Mouse (Mus musculus): ENCODE measurements at regions not wholly inside any gene's neighbourhood (a gene's known extent, or its start where the extent isn't known, plus 50 kb on each side); places are given as distances from the start of the nearest gene placed in this dataset.

DNA sequence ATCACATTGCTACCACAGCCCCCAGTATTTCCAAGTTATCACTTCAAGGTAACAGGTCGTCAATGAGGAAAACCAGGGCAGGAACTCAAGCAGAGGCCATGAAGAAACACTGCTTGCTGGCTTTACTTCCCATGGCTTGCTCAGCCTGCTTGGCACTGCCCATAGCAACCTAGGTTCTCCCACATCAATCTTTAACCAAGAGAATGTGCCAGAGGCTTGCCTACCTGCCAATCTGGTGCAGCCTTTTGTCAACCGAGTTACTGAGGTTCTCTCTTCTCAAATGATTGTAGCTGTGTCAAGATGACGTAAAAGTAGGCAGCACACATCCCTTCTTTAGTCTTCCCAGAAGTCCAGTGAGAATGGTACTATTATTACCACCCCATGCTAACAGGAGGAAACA is 95.9 kb upstream of the Sall1 start:
- Histone ChIP-seq H3K4me1 (ENCODE audit: control insufficient read depth, insufficient read depth, insufficient read length) (no peaks in the 10 kb centered on the region), H3K4me3 (ENCODE audit: extremely low read depth, insufficient read depth, insufficient read length) (no peak overlapping the region), H3K27ac (ENCODE audit: insufficient read depth, low read length) (no peak overlapping the region), H3K27me3 (ENCODE audit: control insufficient read depth, insufficient read depth, low read length) (no peaks in the 10 kb centered on the region), H3K36me3 (ENCODE audit: control insufficient read depth, insufficient read depth, low read length) (no peaks in the 10 kb centered on the region)
- no peak for DNase-seq (ENCODE audit: low read depth in 1 of 2, low spot score in 2 of 2)
- TF ChIP-seq POLR2A (IDR thresholded peaks at IDR 0.05; ENCODE audit: low read depth, low read length) (no peak), CTCF (IDR thresholded peaks at IDR 0.05; ENCODE audit: extremely low read depth, insufficient read depth, insufficient read length, insufficient replicate concordance) (no peak)
- 57% methylated on average over 3 of the region's 3 CpGs for WGBS

DNA sequence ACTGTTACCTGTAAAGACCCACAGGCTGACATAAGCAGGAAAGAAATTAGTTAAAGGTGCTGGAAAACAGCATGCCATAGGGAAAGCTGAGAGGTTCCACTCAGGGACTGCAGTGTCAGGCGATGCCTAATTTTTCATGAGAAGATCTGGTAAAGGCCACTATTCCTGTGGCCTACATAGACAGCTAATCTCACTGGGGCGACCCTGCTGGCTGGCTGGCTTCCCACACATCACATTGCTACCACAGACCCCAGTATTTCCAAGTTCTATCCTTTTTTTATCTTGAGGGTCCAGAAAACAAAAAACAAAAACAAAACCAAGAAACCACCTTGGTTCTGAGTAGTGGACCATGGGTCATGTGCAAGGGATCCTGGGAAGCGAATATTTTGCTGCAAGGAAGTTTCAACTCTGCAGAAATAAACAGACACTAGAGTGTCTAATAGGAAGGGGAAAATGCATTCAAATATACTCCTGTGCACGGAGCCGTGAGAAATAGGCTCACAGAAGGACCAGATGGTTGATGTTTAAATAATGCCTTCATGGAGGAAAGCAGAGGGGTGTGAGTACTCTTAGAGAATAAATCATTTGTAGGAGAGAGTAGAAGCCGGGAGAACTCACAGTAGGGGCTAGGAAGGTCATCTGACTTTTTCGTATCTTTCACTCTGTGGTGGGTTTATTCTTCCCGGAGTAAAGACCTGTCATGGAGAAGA is 94.6 kb upstream of the Sall1 start:
- Histone ChIP-seq H3K36me3 (ENCODE audit: control insufficient read depth, insufficient read depth, low read length) (no peaks in the 10 kb centered on the region), H3K27me3 (ENCODE audit: control insufficient read depth, insufficient read depth, low read length) (no peaks in the 10 kb centered on the region), H3K4me1 (ENCODE audit: control insufficient read depth, insufficient read depth, insufficient read length) (no peaks in the 10 kb centered on the region), H3K4me3 (ENCODE audit: extremely low read depth, insufficient read depth, insufficient read length) (no peak overlapping the region), H3K27ac (ENCODE audit: insufficient read depth, low read length) (no peak overlapping the region)
- DNase-seq (ENCODE audit: low read depth in 1 of 2, low spot score in 2 of 2) = no peak
- WGBS = 84% methylated on average over 8 of the region's 8 CpGs
- TF ChIP-seq POLR2A (IDR thresholded peaks at IDR 0.05; ENCODE audit: low read depth, low read length) (no peak), CTCF (IDR thresholded peaks at IDR 0.05; ENCODE audit: extremely low read depth, insufficient read depth, insufficient read length, insufficient replicate concordance) (no peak)

- H3K27ac ChIP-seq (ENCODE audit: insufficient read depth, low read length) = no peak overlapping the region
- H3K4me3 ChIP-seq (ENCODE audit: extremely low read depth, insufficient read depth, insufficient read length) = no peak overlapping the region
- no peaks in the 10 kb centered on the region for H3K36me3 ChIP-seq (ENCODE audit: control insufficient read depth, insufficient read depth, low read length)
- no peaks in the 10 kb centered on the region for H3K27me3 ChIP-seq (ENCODE audit: control insufficient read depth, insufficient read depth, low read length)
- H3K4me1 ChIP-seq (ENCODE audit: control insufficient read depth, insufficient read depth, insufficient read length) = no peaks in the 10 kb centered on the region
- WGBS = 76% methylated on average over 19 of the region's 19 CpGs
- no peak for TF ChIP-seq CTCF (IDR thresholded peaks at IDR 0.05; ENCODE audit: extremely low read depth, insufficient read depth, insufficient read length, insufficient replicate concordance)
- no peak for TF ChIP-seq POLR2A (IDR thresholded peaks at IDR 0.05; ENCODE audit: low read depth, low read length)
- no peak for DNase-seq (ENCODE audit: low read depth in 1 of 2, low spot score in 2 of 2)
Observed at GRCm38 (mm10) chr8:89134581-89135484, 90.9 kb upstream of the Sall1 start.

- no peaks in the 10 kb centered on the region for H3K36me3 ChIP-seq (ENCODE audit: control insufficient read depth, insufficient read depth, low read length)
- WGBS = 47% methylated on average over 5 of the region's 5 CpGs
- DNase-seq (ENCODE audit: low read depth in 1 of 2, low spot score in 2 of 2) = no peak
Observed at GRCm38 (mm10) chr8:89134058-89134457, 90.1 kb upstream of the Sall1 start.

GRCm38 (mm10) chr8:89121051-89121450 is 77.1 kb upstream of the Sall1 start:
- Histone ChIP-seq H3K4me3 (ENCODE audit: extremely low read depth, insufficient read depth, insufficient read length) (no peak overlapping the region), H3K4me1 (ENCODE audit: control insufficient read depth, insufficient read depth, insufficient read length) (no peaks in the 10 kb centered on the region), H3K27ac (ENCODE audit: insufficient read depth, low read length) (no peak overlapping the region), H3K36me3 (ENCODE audit: control insufficient read depth, insufficient read depth, low read length) (no peaks in the 10 kb centered on the region), H3K27me3 (ENCODE audit: control insufficient read depth, insufficient read depth, low read length) (no peaks in the 10 kb centered on the region)
- no peak for TF ChIP-seq CTCF (IDR thresholded peaks at IDR 0.05; ENCODE audit: extremely low read depth, insufficient read depth, insufficient read length, insufficient replicate concordance)
- TF ChIP-seq POLR2A (IDR thresholded peaks at IDR 0.05; ENCODE audit: low read depth, low read length) = no peak
- DNase-seq (ENCODE audit: low read depth in 1 of 2, low spot score in 2 of 2) = no peak
- 80% methylated on average over 6 of the region's 6 CpGs for WGBS

More at GRCm38 (mm10) chr8:89134058-89134457, 90.1 kb upstream of the Sall1 start:
- Histone ChIP-seq H3K27me3 (ENCODE audit: control insufficient read depth, insufficient read depth, low read length) (no peaks in the 10 kb centered on the region), H3K27ac (ENCODE audit: insufficient read depth, low read length) (no peak overlapping the region), H3K4me3 (ENCODE audit: extremely low read depth, insufficient read depth, insufficient read length) (no peak overlapping the region), H3K4me1 (ENCODE audit: control insufficient read depth, insufficient read depth, insufficient read length) (no peaks in the 10 kb centered on the region)
- TF ChIP-seq POLR2A (IDR thresholded peaks at IDR 0.05; ENCODE audit: low read depth, low read length) (no peak), CTCF (IDR thresholded peaks at IDR 0.05; ENCODE audit: extremely low read depth, insufficient read depth, insufficient read length, insufficient replicate concordance) (no peak)

DNA sequence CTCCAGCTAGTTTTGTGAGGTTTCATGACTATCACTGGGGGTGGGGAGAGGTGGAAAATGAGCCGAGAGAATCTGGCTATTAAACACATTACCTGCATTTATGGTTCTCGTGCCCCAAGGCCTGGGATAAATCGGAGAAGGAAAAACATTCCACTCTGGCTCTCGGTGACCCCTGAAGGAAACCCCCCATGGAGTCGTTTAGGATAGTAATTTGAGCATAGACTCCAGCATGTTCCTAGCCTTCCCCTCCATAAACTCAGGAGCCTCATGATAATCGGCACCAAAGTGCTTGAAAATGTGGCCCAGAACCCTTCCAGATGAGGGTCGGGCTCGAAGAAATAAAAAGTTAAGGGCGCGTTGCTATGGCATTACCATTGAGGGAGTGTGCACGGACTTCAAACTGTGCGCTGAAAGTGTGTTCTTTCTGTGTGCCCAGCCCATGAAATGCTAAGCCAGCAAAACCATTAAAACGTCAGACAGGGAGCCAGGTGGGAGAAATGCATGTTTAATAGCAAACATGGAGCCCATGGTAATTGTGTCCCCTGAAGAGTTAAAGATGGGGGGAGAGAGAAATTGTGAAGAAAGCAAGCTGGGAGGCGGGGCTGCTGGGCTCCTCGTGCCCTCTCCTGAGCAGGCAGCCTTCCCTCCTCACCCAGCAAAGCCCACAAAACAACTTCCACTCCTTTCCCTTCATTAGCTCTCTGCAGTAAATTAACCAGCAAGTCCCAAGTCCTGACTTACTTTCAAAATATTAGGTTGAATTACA is 64.1 kb upstream of the Sall1 start:
- TF ChIP-seq POLR2A (IDR thresholded peaks at IDR 0.05; ENCODE audit: low read depth, low read length) (no peak), CTCF (IDR thresholded peaks at IDR 0.05; ENCODE audit: extremely low read depth, insufficient read depth, insufficient read length, insufficient replicate concordance) (no peak)
- Histone ChIP-seq H3K27ac (ENCODE audit: insufficient read depth, low read length) (no peak overlapping the region), H3K36me3 (ENCODE audit: control insufficient read depth, insufficient read depth, low read length) (no peaks in the 10 kb centered on the region), H3K27me3 (ENCODE audit: control insufficient read depth, insufficient read depth, low read length) (no peaks in the 10 kb centered on the region), H3K4me3 (ENCODE audit: extremely low read depth, insufficient read depth, insufficient read length) (no peak overlapping the region), H3K4me1 (ENCODE audit: control insufficient read depth, insufficient read depth, insufficient read length) (no peaks in the 10 kb centered on the region)
- DNase-seq (ENCODE audit: low read depth in 1 of 2, low spot score in 2 of 2) = no peak
- WGBS = 77% methylated on average over 15 of the region's 15 CpGs
